Mouse (Mus musculus): ENCODE results near the gene Gm11985.

Gm11985 gene

DNA sequence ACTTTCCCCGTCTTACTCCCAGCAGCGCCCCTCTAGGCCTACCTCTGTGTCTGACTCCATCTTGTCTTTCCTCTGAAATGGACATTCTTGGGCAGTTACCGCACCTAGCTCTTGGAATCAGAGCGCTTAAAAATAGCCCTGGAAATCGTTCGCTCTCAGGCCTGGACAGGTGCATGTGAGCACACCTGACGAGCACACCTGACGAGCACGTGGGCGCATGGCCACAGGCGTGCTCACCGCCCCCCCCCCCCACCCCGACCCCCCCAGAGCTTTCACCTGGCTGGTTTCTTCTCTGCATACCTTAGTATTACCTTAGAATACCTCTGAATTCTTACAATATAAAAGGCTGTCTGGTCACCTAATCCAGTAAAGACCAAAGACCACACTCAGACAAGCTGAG is at the start of gene Gm11985:
TSS of gene Gm11985 (minus strand) at position 101 of the 400 bp plus-strand sequence.
- DNase-seq = no peak

DNA sequence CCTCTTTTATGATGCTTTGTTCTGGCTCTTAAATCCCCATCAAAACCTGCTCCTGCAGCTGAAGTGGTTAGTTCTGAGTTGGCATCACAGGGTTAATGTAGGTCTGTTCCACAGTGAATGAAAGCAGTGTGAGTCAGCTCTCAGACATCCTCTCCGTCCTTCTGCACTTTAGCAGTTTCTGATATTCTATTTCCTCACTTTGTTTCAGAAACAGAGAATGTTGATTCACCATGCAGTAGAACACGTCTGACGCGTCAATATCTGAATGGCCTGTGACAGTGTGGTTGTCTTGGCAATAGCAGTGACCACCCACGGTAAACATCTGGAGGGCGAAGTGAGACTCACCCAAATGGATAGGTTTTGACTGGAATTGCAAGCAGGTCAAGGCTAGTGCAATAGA is 49.3 kb upstream of the Gm11985 start:
- DNase-seq = no peak

DNA sequence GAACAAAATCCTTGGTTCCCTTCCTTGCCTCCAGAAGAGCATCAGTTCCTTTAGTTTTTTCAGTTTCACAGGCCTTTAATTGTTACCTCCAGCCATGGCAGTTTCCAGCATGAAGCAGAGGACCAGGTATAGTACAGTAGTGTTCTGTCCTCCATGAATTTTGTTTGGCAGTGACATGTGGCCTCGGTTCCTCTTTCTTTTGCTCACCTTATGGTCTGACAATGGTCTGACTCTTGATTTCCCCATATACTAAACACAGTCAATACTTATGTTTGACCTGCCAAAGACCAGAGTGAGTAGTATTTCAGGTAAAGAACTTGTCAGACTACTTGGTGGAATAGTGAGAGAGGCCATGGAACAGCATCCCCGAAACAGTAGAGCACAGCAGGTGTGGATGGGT is 48.4 kb upstream of the Gm11985 start:
- no peak for DNase-seq

DNA sequence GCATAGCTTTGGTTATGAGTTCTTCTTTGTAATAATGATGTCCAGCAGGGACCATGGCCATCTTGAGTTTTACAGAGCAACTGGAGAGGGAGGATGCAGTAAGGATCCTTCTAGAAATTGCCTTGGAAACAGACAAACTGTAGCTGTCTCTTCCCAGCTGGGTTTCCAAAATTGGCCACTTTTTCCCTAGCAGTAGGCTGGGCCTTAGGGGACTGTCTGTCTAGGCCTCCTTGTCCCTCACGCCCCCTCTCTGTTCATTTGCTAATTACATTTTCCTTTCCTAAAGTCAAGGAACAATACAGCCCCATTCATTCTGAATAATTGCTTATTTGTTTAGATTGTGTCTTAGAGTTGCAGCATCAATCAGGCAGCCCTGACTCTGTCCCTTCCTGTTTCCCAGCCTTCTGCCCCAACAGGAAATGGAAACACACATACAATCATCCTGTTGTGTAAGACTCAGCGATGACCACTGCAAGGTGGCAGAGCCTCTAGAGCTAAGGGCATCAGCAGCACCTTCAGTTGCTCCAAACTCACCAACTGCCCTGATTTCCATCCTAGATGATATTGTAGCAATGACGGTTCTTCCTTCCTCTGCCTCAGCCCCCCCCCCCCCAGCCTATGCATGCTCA is 46.7 kb upstream of the Gm11985 start:
- DNase-seq = no peak

DNA sequence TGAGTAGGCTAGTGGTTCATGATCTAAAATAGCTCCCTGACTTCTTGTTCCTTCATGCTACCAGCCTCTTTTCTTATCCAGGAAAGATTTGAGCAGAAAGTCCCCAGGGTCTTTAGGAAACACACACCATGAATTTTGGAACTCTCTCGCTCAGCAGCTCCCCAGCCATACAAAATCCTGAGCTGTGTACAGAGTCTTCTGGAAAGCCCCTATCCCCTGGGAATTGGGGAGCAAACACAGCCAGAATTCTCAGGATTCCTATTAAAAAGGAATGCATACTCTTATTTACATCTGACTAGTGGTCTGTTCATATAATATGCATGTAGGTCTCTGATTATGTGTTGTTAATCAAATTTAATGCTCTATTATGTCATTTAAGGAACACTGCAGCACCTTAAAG is 46.1 kb upstream of the Gm11985 start:
- DNase-seq = no peak

DNA sequence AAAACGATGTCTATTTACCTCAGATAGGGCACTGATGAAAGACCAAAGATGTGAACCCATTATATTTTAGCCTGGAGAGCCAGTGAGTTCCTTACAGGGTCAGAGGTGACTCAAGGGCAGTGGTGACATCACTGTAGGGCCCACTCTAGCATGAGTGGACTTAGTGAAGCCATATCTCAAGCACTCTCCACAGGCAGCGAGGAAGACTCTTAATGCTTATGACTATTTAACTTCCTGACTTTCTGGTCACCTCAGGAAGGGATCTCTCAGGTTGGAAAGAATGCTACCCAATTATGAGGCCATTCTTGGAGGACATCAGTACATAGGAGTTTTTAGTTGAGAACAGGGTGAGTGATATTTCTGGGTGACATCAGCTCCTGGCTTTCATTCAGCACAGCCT is 45.0 kb upstream of the Gm11985 start:
- no peak for DNase-seq

DNA sequence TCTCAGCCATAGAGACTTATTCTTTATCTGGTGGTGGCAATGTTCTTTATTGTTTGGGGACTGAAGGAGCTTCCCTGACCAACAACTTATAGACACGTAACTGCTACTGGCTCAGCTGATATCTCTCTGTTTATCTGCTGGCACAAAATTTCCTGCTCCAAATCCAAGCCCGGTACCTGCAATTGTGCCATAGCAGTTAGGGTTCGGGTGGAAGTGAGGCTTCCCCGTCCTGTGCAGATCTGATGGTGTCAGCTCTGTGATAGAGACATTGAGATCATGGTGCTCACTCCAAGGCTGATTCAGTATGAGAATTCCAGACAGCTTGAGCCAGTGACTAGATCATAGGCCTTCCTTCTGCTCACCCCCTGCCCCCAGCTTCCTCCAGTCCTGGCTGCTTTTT is 43.6 kb upstream of the Gm11985 start:
- DNase-seq = no peak

DNA sequence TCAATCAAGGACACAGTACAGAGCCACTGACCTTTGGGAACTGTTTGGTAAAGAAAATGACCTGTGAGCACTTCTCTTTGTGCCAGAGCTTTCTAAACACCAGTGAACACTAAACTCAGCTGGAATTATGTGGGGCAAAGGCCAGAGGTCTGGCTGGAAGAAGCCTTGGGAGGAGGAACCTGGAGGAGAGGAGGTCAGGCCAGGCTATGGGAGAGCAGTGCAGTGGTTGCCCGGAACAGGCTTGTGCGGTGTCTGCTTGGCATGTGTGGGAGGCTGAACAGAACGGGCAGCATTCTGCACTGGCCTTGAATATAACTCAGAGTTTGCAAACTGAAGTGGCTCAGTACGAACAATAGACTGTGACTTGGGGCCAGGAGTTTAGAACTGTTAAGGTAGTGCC is 41.6 kb upstream of the Gm11985 start:
- DNase-seq = no peak

DNA sequence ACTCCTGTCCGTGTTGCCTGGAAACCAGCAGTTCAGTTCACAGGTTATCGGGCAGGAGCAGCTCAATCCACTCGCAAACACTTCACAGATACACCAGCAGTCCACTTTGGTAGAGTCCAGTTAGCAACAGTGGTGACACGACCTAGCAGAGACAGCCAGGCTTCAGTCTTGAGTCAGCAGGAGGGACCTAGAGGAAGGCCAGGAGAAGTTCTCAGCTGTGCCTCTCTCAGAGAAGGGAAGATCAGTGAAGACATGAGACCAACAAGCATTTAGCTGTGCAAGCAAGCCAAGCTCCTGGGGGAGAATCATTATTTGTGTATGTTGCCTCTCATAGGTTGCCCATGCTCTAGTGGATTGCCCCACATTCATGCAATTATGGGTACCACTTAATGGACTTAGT is 39.7 kb upstream of the Gm11985 start:
- DNase-seq = no peak

DNA sequence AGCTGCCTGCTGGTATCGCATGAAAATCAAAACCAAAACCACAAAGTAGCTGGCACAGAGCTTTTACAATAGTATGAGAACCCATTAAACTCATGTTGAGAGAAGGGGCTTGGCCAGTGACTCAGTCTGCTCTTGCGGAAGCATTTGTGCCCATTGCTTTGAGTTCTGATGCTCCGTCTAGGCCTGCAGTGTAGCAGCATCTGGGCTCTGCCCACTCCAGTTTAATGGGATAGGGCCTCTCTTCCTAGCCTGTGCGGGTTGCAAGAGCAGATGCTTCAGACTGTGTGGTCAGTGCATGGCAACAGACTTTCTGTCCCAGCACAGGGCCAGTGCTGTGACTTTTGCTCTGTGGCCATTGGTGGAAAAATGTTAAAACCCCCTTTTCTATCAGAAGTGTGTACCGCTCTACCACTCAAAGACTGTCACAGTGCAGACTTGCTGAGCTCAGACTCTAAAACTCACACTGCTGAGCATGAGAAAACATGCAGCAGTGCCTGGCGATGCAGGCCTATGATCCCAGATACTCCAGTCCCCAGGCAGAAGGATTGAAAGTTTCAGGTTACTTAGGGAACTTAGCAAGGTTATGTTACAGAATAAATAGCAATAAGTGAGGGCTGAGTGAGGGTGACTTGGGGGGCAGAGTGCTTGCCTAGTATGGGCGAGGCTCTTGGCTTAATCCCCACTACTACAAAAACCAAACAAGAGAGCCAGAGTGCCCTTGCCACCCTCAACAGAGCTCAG is 38.6 kb upstream of the Gm11985 start:
- no peak for DNase-seq

DNA sequence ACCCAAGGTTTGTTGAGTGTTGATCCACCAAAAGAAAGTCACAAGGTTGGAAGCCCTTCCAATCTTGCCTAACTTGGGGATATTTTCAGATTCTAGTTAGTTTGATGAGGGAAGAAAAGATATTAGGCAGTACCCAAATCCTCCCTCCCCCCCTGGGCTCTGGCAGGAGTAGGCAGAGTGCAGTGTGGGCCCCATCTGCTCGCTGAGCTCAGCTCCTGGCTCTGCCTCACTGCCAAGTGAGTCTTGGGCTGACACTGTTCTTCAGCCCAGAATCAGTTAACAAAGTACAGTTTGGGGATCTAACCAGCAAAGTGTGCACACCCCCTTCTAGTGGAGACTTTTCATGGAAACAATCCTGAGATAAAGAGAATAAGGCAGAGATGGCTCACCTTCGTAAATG is 37.8 kb upstream of the Gm11985 start:
- no peak for DNase-seq

DNA sequence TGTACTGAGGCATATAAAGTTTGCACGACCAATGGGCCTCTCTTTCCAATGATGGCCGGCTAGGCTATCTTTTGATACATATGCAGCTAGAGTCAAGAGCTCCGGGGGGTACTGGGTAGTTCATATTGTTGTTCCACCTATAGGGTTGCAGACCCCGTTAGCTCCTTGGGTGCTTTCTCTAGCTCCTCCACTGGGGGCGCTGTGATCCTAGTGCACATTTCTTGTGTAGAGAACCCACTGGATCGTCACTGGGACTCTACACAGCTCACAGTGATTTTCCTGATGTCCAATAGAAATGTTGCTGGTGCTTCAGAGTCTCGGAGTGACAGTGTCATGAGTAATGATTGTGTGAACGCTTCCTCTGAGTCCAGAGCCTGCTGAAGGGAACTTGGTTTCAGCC is 33.5 kb upstream of the Gm11985 start:
- DNase-seq = peak; percentile 60

DNA sequence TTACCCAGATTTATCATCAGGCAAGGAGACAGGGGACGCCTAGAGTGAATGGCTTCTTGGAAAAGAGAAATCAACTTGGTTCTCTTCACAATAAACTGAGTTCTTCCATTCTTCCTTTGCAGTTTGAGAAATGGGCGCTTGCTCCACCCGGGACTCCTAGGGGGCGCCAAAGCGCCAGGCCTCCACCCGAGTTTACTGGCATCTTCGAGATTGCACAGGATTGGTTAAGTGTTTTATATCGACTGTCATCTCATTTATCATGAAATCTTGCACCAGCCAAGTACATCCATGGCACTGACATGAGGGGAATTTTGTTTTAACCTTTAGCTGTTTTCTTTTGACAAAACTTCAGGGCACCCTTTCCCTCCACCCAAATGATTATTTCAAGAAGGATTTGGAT is 27.3 kb upstream of the Gm11985 start:
- peak; percentile 79 for DNase-seq

DNA sequence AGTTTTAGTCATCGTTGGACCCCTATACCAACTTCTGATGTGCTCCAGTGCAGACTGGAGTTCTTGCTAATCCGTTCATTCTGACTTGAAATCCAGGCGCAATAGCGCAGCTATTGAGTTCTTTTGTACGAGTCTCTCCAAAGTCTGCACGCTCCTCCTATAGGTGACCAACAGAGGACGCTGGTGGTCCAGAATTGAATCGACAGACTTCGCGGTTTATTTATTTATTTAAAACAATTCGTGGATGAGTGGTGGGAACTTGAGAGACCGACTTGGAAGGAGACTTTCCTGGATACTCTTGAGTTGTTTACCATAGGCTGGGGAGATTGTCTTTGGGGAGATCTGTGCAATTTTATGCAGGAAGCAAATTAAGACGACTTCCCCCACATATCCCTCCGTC is 26.4 kb upstream of the Gm11985 start:
- no peak for DNase-seq

DNA sequence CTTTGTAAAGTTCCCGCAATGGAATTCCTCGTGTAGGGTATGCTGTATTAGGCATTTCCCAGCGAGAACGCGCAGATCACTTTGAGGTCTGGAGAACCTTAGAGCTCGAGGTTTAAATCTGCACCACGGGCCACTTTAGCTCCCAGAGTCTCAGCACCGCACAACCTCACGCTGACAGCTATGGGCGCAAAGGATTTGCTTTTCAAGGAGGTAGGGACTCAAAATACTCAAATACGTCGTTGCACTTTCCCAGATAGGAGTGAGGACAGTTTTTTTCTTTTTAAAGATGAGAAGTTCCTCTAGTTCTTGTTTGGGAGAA is 25.9 kb upstream of the Gm11985 start:
- no peak for DNase-seq

DNA sequence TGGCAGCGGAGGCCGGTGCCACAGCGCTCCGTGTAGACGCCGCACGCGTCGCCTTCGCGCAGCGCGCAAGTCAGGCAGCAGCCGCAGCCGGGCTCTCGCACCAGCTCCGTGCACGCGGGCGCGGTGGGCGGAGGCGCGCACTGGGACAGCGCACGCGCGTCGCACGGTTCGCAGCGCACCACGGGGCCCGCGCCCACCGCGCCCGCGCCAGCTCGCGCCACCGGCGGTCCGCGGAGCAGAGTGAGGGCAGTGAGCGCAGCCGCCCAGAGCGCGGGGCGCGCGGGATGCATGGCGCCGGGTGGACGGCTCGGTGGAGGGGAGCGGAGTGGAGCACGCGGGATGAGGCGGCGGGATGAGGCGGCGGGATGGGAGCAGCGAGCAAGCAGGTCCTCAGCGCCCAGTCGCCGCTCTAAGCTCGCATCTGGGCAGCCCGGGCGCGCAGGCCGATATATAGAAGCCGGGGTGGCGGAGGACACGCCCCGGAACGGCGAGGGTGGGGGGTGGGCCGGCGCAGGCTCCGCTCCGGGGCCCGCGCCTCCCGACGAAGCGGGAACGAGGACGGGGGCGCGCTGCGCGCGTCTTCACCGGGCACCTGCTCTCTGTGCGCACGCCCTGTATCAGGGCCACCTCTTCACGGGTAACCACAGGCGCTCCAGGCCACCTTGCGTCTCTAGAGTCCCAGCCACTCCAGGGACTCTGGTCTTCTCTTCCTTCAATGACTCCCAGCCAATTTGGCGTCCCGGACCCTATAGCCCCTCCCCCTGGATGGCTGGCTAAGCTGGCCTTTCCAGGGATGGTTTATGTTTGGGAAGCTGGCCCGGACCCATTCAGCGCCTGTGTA is 25.4 kb upstream of the Gm11985 start, which contains the start of gene Igfbp3:
TSS of gene Igfbp3 (minus strand) at position 423 of the 841 bp plus-strand sequence.
- DNase-seq = peak; percentile 51

DNA sequence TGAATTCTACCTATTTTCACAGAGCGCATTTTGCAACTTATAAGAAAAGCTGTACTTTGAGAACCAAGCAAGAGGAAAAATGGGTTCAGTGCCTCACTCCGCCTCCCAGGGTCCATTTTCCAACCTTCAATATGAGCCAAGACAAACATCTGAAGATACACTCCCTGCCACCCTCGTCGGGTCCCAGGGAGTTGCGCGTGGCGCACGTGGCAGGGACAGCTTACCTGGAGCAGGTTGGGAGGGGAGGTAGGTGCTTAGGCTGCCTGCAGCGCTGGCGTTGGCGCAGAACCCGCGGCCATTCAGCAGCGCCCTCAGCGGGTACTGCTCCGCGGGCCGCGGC is 24.8 kb upstream of the Gm11985 start:
- no peak for DNase-seq

DNA sequence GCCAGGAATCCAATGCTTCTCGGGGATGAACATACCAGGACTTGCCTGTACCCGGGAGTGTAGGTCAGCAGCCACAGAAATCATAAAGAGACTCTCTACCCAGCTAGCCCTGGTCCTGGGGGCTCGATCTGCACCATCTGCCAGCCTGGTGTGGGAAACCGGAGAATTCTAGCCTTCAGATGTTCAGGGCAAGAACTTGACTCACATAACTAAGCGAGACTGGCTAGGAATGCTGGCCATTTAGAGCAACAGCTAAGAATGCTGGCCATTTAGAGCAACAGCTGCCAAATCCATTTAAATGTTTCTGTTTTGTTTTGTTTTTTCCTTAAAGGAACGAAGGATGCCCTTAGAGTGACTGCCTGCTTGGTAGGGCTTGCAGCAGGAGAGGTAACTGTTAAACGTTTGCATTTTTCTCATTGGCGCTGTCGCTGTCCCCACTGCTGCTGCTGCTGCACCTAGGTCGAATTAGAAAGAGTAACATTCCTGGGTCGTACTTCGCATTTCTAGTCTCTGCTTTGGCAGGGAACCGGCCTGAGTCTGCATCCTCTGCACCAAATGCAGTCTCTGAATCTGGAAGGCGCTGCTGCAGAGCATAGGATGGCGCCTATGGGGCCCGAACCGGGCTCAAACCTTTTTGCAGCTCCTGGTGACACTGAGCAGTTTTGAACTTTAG is 23.9 kb upstream of the Gm11985 start:
- no peak for DNase-seq

DNA sequence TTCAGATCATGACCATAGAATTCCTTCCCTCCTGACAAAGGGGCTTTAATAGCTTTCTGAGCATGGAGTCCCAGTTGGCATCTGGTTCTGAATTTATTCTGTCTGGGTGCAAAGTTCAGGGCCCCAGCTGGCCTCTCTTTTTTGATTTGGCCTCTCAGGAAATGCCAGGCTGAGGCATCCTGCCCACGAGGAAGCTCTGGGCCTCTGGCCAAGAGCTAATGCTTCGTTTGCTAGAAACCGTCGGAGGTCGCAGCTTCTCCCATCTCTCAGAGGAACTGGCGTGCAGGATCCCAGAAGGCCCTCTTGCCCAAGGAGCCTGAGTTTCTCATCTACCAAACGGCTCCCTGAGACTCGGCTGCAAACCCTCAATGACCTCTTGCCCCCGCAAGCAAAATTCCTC is 22.8 kb upstream of the Gm11985 start:
- DNase-seq = no peak

DNA sequence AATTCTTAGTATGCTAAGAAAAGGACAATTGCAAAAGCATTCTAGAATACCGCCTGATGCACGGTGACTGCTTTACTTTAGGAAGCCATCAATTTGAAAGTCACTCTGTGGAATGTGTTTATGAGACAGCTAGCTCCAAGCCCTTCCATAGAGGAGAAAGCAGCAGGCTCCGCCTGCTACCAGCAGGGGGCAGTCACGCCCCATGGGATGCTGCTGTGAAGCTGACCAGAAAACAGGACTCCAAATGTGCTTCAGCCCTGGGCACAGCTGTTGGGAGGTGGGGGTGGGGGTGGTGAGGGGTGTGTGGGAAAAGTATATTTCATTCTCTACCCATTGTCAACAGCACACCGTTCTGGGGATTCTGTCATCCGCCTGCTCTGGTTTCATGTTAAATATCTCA is 22.0 kb upstream of the Gm11985 start:
- peak; percentile 81 for DNase-seq

DNA sequence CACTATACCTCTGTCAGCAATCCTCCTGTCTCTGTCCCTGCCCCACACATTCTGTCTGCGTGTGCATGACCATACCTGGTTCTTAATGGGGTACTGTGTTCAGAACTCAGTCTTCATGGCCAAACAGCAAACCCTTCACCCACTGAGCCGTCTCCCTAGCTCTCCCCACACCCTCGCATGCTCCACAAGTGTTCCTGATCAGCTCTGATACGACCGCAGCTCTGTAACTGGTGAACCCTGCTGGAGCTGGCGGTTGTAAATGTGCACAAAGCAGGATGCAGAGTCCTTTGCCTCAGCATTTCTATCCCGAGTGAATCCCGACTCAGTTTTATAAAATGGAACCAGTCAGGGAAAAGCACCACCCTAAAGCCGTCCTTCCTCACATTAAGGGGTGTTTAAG is 15.5 kb upstream of the Gm11985 start:
- DNase-seq = no peak

DNA sequence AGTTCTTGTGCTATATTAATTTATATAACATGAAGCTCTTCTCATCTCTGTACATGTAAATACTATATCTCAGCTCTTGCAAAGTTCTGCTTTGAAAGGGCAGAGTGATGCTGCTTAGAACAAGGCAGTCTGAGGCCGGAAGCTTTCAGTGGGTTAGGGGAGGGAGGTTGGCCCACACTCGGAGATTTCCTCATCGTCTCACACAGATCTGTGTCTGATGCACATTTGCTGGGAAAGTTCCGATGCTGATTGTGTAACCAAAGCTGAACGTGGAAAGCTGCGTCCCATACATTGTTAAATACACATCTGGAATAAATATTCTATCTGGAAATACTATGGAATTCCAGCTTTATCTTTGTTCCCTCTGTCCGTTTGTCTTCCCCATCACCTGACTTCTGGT is 13.8 kb upstream of the Gm11985 start:
- DNase-seq = no peak

DNA sequence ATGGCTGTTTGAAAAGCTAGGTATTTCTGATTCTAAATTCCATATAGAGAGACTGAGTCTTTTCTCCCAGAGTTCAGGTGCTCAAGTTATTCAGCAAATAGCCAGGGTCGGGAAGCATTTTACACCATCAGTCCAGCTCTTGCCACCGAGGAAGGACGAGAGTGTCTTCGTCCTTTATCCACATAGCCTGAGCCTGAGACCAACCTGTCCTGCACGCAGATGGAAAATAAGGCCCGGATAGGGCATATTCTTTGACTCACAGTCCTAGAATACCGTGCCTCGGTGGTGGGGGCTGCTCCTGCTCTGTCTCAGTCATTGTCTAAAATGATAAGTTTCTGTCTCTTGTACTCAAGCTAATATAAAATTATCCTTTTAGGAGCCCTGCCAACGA is 12.0 kb upstream of the Gm11985 start:
- DNase-seq = no peak

Data from thymus, postnatal 4 days (tissue).